Mouse (Mus musculus) gastrocnemius, postnatal 25 days (tissue): Measurements from ENCODE around the gene Zc3h15. TPM values are rescaled to one million over a fixed set of nuclear protein-coding genes. Genes with fewer than 3 reads are reported as not detected.

ENCODE experiments used
- DNase-seq: peaks from one replicate; pipeline ENCODE4 v3.0.0; 2022
- total RNA-seq, 2 experiments: library from RNA; stranded (reverse); gene quantifications; 1 replicate in 1 of 2; 2 replicates in 1 of 2; pipeline ENCODE4 v1.2.3; 2021

The Zc3h15 gene
- total RNA-seq, 2 experiments from 2014 or later, result 50.4 to 57.5 TPM

DNA sequence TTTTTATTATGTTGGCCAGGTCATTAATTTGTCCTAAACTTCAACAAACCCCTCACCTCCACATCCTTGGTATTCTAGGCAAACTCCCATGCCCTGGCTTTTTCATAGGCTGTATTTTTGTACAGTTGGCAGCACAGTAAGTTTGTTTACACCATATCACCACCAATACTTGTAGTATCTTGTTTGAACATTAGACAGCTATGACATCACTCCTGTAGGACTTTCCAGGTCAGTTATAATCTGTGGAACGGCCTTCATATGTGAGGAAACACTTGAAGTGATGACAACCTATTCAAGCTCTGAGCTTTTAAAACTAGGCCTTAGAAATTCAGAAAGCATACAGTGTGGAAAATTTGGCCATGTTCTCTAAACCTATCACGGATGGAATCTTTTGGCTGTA, 29.6 kb downstream of the Zc3h15 start:
- no peak for DNase-seq

DNA sequence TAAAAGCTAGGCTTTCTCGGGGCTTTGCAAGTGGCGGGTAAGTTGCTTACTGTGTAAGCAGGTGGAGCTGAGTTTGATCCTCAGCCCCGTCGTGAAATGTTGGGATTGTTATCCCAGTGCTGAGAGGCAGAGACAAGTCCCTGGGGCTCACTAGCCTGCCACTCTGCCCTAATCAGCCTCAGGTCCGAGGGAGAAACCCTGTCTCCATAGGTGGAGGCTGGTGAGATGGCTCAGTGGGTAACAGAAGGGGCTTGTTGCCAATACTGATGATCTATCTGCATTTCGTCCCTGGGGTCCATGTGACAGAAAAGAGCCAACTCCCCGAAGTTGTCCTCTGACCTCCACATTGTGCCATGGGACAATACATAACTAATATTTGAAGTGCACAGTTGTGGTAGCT, 30.2 kb downstream of the Zc3h15 start:
- DNase-seq, result no peak

DNA sequence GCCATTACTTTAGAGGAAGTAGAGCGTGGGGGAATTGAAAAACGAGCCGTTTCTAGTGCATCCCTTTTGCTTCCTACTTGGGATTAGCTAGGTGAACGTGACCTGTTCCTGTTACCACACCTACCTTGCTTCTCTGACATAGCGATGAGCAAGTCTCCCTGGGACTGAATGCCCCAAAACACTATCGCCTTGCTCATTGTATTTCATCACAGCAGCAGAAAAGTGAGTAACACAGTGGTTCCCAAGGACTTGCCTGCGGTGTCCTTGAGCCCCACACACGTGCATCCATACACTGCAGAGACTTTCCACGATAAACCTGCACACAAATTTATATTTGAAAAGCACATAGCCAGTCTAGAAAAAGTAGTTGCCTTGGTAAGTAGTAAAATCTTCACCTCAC, 30.7 kb downstream of the Zc3h15 start:
- DNase-seq, result no peak

DNA sequence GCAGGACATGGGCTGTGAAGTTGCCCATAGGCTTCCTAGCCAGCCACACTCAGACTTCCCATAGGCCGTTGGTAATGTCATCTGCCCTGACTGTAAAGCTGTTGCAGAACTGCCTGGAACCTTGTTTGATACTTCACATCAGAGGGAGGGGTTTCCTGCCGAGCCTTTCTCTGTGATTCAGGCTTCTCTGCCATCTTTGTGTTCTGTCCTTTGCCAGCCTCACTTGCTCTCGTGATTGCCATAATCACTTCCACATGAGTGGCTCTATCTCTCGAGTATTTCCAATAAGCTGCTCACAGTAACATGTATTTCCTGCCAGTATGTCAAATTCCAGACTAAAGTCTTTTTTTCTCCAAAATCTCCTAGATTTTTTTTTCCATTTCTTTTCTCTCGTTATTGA, 31.4 kb downstream of the Zc3h15 start:
- DNase-seq, result peak; percentile 10

DNA sequence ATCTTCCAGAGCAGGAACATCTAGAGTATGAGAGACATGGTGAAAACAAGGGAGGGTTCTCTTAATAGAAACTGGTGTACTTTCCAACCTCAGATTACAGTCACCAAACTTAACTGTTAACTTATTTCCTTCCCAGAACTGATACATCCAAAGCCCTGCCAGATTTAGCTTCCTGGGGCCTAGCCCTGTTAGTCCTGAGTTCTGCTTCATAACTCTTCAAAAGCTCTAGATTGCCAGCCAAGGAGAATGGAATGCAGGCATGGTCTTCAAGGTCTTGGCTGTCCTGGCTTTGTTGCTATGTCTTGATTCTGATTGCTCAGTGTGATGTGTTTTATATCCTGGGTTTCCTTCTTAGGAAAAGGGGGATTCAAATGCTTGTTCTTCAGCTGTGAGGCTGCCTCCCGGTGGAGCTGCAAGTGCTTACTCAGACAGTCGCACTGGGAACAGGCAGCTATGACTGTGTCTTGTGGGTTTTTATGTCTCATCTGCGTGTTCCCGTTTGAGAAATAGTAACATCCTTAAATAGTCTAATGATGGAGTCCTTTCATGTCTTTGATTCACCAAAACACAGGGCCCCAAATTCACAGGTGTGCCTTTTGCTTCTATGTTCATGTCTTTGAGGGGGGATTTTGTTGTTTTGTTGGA, 32.1 kb downstream of the Zc3h15 start:
- no peak for DNase-seq

DNA sequence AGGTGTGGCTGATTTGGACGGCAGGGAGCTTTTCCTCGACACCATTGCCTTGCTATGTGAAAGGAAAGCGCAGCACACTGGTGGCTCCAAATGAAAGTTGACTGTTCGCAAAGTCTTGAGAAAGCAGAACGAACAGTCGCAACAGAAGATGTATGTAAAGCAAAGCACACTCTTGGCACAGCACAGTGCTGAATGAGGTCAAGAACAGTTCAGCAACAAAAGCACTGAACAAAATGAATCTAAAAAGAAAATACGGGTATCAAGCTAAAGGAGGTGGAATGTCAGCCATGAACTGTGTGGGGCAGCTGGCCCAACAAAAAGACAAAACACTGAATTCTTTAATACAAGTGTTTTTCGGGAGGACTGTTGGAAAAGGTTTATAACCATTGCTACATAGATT, 37.1 kb downstream of the Zc3h15 start:
- DNase-seq, result no peak

DNA sequence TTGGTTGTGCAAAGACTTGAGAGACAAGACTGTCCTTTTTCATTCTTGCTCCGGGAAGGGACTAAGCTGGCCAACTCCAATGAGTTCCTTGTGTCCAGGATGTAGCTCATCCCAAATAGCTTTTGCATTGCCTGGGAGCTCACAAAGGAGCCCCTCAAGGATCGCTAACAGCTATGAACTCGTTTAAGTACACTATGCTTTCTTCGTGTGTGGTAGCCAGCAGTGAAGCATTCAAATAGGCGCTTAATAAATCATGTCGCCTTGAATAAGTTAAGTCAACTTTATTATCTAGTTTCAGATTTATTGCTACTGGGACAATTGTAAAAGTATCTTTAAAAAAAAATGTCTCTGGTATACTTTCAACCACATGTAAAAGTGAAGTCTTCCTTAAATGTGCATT, 37.5 kb downstream of the Zc3h15 start:
- no peak for DNase-seq

DNA sequence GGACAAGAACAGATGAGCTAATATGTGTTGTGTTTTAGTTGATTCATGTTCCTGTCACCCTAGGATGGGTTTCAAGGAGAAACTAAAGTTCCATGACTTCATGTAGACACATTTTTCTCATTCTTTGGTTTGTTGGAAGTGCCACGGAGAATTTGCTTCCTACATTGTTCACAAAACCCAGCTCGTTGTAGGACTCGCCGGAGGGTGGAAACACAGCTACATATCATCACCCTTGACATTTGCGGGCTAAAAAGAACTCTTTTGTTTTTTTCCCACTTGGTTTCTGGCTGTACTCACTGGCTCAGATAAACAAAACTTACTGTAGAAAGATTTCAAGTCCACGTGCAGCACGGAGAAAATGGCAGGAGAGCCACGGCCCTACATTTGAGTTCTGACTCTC, 38.0 kb downstream of the Zc3h15 start:
- DNase-seq, result no peak

DNA sequence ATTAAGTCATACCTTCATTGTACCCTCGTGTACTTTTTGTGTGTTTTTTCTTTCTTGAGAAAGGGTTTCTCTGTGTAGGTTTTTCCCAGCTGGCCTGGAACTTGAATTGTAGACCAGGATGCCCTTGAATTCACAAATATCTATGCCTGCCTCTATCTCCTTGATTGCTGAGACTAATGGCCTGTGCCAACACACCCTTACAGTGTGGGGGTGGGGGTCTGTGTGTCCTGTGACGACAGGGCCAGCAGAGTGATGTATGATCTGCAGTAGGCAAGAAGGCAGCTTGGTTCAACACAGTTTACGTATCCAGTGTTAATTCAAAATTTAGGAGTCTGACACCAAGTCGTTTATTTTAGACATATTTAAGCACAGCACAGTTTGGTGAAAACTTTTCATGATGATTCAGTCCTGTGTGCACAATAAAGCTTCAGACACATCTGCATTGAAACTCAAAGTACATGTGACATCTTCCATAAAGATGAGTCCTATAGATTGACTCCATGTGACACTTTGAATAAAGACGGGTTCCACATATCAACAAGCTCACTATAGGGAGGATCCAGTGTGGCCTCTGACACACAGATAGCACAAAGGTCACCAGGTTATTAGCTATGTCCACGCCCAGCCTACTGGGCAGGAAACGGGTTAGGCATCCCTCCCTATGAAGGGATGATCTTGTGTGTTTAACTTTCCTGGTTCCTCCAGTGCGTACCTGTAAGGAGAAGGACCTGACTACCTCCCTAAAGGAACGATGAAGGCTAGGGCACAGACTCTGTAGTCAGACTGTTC, 39.7 kb downstream of the Zc3h15 start:
- no peak for DNase-seq

DNA sequence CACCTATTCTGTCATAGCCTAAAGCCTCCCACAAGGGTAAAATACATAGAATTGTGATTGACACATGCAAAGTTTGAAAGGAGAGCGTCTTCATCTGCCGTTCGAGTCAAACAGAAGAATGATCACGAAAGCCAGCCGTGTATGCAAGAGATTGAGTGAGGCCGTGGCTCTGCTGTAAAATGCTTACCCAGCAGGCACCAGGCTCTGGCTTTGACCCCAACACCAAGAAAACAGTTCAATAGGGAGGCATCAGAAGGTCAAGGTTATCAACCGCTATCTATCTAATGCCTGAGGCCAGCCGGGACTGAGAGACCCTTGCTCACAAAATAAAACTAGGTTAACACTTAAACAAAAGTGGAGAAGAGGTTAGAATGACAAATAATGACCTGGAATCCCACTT, 40.5 kb downstream of the Zc3h15 start:
- DNase-seq, result no peak

DNA sequence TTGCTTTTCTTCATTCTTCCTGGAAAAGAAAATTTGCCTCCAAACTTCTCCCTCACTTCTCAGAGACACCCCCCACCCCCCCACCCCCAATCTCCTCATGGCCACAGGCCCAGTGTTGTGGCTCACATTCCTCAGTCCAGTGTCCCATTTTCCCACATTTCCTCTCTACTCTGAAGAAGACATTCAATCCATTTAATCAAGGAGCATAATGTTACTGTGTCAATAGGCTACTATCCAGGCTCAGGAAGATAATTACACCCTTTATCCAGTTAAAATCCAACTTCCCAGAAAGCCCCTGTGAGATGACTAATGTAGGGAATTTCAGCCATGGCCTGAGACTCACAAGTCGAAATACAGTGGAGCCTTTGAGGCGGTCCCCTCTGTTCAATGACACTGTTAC, 46.1 kb downstream of the Zc3h15 start:
- DNase-seq, result no peak

DNA sequence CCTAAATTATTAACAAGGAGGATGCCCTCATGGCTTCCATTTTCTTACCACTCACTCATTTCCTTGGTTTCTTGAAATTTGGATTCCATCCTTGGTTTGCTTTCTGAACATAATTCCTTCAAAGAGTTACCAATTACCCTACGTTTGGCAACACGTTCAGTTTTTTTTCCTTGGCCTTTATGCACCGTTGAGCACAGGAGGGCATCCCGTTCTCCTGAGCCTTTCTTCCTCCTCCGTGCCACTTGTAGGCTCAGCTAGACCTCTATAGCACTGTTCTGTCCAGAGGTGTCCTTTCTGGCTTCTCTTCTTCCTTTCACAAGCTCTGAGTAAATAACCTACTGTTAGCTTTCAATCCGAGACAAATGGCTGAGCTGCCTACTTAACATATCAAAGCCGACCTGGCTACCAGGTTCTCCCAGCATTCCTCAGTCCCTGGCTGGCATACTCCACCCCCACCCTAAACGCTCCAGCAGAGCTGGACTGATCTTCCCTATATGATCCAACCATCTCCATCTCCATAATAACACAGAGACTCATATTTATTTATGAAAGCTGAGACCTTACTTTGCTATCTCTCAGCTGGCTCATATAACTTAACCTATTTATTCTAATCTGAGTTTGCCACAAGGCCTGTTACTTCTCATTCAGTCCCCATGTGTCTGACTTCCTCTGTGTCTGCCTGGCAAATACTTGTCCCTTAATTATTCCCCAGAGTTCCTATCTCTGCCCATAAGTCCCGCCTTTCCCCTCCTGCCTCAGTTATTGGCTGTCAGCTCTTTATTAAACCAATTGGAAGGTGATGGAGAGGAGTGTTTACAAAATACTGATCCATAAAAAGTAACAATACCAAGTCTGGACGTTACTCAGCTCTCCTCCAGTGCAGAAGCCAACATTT, 48.7 kb downstream of the Zc3h15 start:
- DNase-seq, result no peak

DNA sequence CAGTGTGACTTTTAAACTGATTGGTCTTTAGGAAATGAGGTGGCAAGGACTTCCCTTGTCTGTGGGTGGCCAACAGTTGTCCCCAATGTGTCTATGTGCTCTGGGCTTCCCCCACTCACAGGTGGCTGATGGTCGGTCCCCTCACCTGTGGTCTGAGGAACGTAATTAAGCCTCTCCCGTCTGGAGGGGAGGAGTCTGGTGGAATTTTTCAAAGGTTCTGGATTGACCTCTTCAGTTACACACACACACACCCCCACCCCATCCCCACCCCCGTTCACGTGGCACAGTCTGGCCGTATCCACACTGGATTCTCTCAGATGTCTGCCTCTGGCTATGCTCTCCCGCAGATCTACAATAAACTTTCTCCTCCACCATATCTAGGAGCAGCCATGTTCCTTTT, 49.8 kb downstream of the Zc3h15 start:
- no peak for DNase-seq

DNA sequence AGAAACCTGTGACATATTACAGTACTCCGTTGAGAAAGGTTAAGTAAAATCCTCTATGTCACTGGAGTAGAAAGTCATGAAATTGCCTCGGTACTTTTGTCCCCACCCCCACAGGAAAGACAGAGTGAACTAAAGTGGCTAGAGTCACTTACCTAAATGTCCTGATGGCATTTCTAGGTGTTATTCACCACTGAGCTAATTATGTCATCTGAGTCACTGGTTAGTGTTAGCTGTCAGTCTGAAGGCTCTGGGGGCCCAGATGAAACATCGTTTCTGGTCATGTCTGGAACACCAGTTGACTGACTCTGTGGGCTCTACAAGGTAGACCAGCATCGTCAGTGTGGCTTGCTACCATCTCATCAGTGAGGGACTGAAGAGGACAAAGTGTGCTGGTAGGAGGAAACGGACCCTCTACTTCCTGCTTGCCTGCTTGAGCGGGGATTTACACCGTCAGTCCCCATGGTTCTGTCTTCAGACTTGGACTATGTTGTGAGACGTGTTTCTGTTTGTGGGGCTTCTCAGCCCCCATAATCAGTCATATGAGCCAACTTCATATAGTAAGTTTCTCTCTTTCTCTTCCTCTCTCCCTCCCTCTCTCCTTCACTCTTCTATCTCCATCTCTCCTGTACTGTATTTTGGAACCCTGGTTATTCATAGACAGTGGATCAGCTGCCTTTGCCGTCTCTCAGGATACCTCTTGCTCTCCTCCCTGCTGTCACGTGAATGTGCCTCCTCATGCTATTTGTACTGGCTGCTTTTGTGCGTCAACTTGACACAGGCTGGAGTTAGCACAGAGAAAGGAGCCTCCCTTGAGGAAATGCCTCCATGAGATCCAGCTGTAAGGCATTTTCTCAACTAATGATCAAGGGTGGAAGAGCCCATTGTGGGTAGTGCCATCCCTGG, 51.4 kb downstream of the Zc3h15 start:
- DNase-seq, result no peak

DNA sequence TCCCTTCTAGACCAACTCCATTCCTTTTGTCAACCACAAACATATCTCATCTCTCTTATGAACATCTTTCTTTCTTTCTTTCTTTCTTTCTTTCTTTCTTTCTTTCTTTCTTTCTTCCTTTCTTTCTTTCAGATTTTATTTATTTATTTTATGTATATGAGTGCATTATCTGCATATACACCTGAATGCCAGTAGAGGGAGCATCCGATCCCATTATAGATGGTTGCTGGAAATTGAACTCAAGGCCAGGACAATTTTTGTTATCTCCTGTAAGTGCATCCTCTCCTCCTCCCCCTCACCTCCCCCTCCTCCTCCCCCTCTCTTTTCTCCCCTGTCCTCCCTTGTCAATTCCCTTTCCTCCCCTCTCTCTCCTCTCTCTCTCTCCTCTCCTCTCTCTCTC, 54.2 kb downstream of the Zc3h15 start:
- no peak for DNase-seq

DNA sequence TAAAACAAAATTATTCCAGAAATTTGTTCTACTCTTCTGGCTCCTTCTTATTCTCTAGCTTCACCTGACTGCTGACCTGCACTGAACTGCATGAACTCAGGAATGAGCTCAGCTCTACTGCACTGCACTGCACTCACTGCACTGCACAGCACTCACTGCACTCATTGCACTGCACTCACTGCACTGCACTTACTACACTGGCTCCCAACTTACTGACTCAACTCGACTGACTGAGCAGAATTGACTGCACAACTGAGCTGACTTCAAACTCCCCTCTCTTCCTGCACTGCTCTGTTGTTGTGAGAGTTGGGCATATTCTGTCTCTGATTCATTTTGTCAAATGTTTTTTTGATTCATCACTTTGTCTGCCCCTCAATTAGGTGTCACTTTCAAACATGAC, 55.1 kb downstream of the Zc3h15 start:
- no peak for DNase-seq

DNA sequence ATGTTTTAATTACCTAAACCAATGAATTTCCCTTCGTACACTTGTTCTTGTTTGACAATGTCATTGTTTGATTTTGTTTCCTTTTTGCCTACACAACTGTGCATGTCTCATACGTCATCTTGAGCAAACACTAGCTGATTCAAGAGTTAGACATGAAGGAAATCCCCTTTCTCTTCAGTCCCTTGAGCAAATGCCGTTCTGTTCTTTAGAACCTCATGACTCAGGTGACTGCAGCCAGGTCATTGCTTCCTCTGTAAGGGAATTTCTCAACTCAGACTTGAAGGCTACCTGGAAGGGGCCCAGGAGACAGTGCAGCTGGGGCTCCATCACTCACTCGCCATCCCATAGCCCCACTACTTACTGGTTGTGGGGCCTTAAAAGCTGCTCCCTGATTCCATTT, 56.4 kb downstream of the Zc3h15 start:
- no peak for DNase-seq

DNA sequence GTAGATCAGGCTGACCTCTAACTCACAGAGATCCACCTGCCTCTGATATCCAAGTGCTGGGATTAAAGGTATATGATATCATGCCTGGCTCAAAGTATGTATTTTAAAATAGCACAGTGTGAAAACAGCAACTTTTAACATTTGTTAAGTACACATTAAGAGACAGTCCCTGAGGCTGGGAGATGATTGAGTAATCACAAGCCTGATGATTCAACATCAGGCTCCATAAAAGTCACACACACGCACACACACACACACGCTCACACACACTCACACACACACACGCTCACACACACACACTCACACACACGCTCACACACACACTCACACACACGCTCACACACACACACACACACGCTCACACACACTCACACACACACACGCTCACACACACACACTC, 58.2 kb downstream of the Zc3h15 start:
- no peak for DNase-seq

DNA sequence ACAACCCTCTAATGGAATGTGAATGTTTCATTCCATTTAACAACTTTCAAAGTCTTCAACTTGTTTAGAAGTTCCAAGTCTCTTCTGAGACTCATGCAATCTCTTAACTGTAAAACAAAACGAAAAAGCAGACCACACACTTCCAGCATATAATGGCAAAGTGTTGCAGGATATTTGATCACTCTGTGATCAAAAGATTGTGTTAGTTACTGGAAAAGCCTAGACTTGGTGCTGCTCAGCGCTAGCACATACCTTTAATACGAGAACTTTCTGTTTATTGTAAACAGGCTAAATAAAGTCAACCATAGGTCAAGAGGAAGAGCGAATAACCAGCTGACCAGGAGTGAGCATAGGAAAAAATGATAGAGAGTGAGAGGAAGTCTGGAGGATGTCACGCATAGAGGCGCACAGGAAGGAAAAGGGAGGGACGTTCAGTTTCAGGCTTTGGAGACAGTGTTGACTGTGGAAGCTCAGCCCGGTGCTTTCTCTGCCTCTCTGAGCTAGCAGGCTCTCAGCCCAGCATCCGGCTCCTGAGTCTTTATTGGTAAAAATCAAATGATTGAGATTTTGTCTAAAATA, 61.4 kb downstream of the Zc3h15 start:
- no peak for DNase-seq

DNA sequence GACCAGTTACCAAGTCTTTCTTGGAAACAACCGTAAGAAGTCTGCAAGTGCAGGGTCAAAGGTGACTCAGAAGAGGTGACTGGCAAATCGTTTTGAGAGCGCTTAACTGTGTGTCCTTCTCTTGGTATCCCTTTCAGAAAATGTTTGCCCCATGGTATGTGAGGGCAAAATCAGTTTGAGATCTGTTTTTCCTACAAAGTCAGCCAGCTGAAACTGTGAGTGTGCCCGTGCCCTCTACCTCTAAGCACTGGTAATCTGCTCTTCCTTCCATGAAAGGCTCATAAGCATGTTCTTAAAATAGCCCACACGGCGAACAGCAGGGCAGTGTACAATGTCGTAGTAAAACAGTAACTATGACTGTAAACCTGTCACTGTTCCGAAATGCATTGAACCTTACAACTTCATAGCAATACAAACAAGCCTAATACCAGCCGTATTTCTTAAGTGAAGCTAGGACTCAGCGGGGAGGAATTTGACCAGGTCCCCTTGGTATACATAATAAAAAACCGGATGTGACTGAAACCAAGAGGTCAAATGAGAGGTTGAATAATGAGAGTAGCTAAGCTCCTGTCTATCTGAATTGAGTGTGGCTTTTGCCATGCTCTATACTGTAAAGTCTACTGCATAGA, 65.8 kb downstream of the Zc3h15 start:
- no peak for DNase-seq

DNA sequence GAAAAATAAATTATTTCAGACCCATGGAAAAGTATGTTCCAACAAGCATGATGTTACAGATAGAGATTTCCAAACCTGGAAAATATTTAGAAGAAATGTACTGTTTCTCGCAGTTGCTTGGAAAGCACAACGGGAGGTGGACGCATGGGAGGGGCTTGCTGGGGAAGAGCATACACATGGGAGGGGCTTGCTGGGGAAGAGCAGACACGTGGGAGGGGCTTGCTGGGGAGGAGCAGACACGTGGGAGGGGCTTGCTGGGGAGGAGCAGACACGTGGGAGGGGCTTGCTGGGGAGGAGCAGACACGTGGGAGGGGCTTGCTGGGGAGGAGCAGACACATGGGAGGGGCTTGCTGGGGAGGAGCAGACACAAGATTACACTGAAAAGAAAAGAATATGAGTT, 69.0 kb downstream of the Zc3h15 start:
- DNase-seq, result peak; percentile 1
